Mouse (Mus musculus): Measurements from ENCODE around the gene Acadvl. TPM values are rescaled to one million over a fixed set of nuclear protein-coding genes. Genes with fewer than 3 reads are reported as not detected.

The Acadvl gene
- total and polyA plus RNA-seq, 3 experiments, result 92.5 to 123 TPM; not detected in 1

DNA sequence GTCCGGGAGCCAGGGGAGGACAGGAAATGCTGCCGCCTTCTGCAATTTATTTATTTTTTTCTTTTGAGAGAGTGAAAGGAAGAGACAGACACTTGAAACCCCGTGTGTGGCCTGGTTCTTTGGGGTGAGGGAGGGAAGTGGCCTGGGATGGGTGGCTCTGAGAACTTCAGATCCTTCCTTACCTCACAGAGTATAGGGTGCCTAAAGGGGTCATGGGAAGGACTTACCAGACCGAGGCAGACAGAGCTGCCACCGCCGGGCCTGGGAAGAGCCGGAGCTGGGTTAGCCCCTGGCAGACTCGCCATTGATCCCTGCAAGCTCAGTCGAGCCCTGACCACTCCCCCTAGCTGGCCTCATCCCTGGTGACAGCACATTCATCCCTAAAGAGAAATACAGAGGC, 30.2 kb upstream of the Acadvl start:
- Histone ChIP-seq H3K27ac (ENCODE audit: control insufficient read depth, low read depth, low read length) (no peak overlapping the region), H3K27me3 (ENCODE audit: control insufficient read depth in 1 of 2, insufficient read depth in 2 of 2, low read length in 2 of 2) (no peaks in the 10 kb centered on the region), H3K4me3 (ENCODE audit: control insufficient read depth in 1 of 2, insufficient read depth in 1 of 2, low read depth in 2 of 2, low read length in 2 of 2) (no peak overlapping the region), H3K9ac (ENCODE audit: control insufficient read depth, low read depth, low read length, poor library complexity, severe bottlenecking) (no peak overlapping the region), H3K9me3 (replicated peaks; ENCODE audit: insufficient read depth, low read length) (no peaks in the 10 kb centered on the region), H3K79me2 (ENCODE audit: control insufficient read depth, insufficient read depth, low read length, poor library complexity) (no peaks in the 10 kb centered on the region), H3K36me3 (ENCODE audit: control insufficient read depth in 1 of 2, insufficient read depth in 2 of 2, low read length in 2 of 2) (no peaks in the 10 kb centered on the region), H3K4me1 (ENCODE audit: control insufficient read depth in 1 of 2, insufficient read depth in 2 of 2, low read length in 2 of 2) (no peaks in the 10 kb centered on the region)
- no peak for TF ChIP-seq CTCF (IDR thresholded peaks at IDR 0.05 in 2 of 3, conservative IDR thresholded peaks at IDR 0.05 in 1 of 3; ENCODE audit: control insufficient read depth in 1 of 3, insufficient read depth in 1 of 3, low read depth in 2 of 3, low read length in 3 of 3, poor library complexity in 1 of 3, severe bottlenecking in 1 of 3)
- TF ChIP-seq TAL1 (IDR thresholded peaks at IDR 0.05; ENCODE audit: low read length), result no peak
- TF ChIP-seq UBTF (IDR thresholded peaks at IDR 0.05; ENCODE audit: borderline replicate concordance, insufficient read depth, low read depth, low read length), result no peak
- TF ChIP-seq ZC3H11A (IDR thresholded peaks at IDR 0.05; ENCODE audit: low read depth, low read length), result no peak
- TF ChIP-seq KAT2A (conservative IDR thresholded peaks at IDR 0.05; ENCODE audit: low read depth, low read length), result no peak
- no peak for TF ChIP-seq ZNF384 (IDR thresholded peaks at IDR 0.05; ENCODE audit: low read depth, low read length)
- TF ChIP-seq SMC3 (IDR thresholded peaks at IDR 0.05; ENCODE audit: low read depth, low read length), result no peak
- TF ChIP-seq EP300 (IDR thresholded peaks at IDR 0.05; ENCODE audit: low read depth in 1 of 2, low read length in 2 of 2), result no peak
- no peak for TF ChIP-seq SIN3A (IDR thresholded peaks at IDR 0.05; ENCODE audit: low read length)
- TF ChIP-seq GATA1 (IDR thresholded peaks at IDR 0.05; ENCODE audit: low read depth, low read length), result no peak
- no peak for DNase-seq (ENCODE audit: low read depth, low spot score)

DNA sequence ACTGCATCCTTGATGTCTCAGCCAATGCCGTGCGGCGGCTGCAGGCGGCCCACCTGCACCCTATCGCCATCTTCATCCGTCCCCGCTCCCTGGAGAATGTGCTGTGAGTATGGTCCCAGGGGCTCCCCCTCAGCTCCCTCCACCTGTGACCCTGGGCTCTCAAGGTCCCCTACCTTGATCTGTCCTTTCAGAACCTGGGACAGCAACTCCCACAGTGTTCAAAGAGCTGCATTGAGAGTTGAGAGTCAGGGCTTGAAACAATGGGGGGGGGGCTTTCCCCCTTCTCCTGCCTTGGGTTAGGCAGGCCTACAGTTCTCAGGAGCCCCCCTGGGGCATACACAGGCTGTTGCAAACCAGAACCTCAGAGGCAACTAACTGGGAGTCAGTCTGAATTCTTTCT, 28.5 kb upstream of the Acadvl start:
- no peaks in the 10 kb centered on the region for H3K27me3 ChIP-seq (ENCODE audit: control insufficient read depth in 1 of 2, insufficient read depth in 2 of 2, low read length in 2 of 2)
- no peaks in the 10 kb centered on the region for H3K79me2 ChIP-seq (ENCODE audit: control insufficient read depth, insufficient read depth, low read length, poor library complexity)
- H3K4me3 ChIP-seq (ENCODE audit: control insufficient read depth in 1 of 2, insufficient read depth in 1 of 2, low read depth in 2 of 2, low read length in 2 of 2), result no peak overlapping the region
- H3K4me1 ChIP-seq (ENCODE audit: control insufficient read depth in 1 of 2, insufficient read depth in 2 of 2, low read length in 2 of 2), result no peaks in the 10 kb centered on the region
- H3K36me3 ChIP-seq (ENCODE audit: control insufficient read depth in 1 of 2, insufficient read depth in 2 of 2, low read length in 2 of 2), result no peaks in the 10 kb centered on the region
- no peaks in the 10 kb centered on the region for H3K9me3 ChIP-seq (replicated peaks; ENCODE audit: insufficient read depth, low read length)
- DNase-seq (ENCODE audit: low read depth, low spot score), result no peak
- H3K27ac ChIP-seq (ENCODE audit: control insufficient read depth, low read depth, low read length), result no peak overlapping the region
- TF ChIP-seq RAD21 (IDR thresholded peaks at IDR 0.05; ENCODE audit: low read depth, low read length) (no peak), GATA1 (IDR thresholded peaks at IDR 0.05; ENCODE audit: low read depth, low read length) (no peak), BHLHE40 (IDR thresholded peaks at IDR 0.05; ENCODE audit: borderline replicate concordance, low read depth, low read length) (no peak), ZMIZ1 (IDR thresholded peaks at IDR 0.05; ENCODE audit: low read depth, low read length) (no peak), UBTF (IDR thresholded peaks at IDR 0.05; ENCODE audit: borderline replicate concordance, insufficient read depth, low read depth, low read length) (no peak)
- no peak overlapping the region for H3K9ac ChIP-seq (ENCODE audit: control insufficient read depth, low read depth, low read length, poor library complexity, severe bottlenecking)

DNA sequence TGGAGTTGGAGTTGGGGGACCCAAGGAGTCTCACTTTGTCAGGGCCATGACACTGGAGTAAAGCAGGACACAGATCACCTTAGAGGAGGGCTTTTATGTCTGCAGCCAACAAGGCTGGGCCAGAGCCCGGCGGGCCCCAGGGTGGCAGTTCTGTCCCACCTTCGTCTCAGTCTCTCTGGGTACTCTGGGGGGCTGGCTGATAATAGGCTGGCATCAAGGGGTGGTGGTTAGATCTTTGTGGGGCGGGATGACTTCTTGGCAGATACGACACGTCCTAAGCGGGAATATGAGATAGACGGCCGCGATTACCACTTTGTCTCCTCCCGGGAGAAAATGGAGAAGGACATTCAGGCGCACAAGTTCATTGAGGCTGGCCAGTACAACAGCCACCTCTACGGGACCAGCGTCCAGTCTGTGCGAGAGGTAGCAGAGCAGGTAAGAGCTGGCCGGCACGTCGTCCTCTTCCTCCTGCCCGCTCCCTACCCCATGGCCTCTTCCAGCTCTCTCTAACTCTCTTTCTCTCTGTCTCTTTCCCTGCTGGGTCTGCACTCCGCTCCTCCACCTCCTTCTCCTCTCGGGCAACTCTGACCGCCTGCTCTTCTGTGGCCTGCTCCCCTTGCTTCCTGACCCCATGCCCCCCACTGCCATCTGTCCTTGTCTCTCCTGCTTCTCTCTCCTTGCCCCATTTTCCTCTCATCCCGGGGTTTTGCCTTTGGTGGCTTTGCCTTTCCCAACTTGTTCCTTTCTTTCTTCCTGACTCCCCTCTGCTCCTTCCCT, 27.3 kb upstream of the Acadvl start:
- DNase-seq (ENCODE audit: low read depth, low spot score), result no peak
- Histone ChIP-seq H3K36me3 (ENCODE audit: control insufficient read depth in 1 of 2, insufficient read depth in 2 of 2, low read length in 2 of 2) (no peaks in the 10 kb centered on the region), H3K4me3 (ENCODE audit: control insufficient read depth in 1 of 2, insufficient read depth in 1 of 2, low read depth in 2 of 2, low read length in 2 of 2) (no peak overlapping the region), H3K27ac (ENCODE audit: control insufficient read depth, low read depth, low read length) (no peak overlapping the region), H3K9me3 (replicated peaks; ENCODE audit: insufficient read depth, low read length) (no peaks in the 10 kb centered on the region), H3K79me2 (ENCODE audit: control insufficient read depth, insufficient read depth, low read length, poor library complexity) (no peaks in the 10 kb centered on the region), H3K9ac (ENCODE audit: control insufficient read depth, low read depth, low read length, poor library complexity, severe bottlenecking) (no peak overlapping the region), H3K27me3 (ENCODE audit: control insufficient read depth in 1 of 2, insufficient read depth in 2 of 2, low read length in 2 of 2) (no peaks in the 10 kb centered on the region), H3K4me1 (ENCODE audit: control insufficient read depth in 1 of 2, insufficient read depth in 2 of 2, low read length in 2 of 2) (no peaks in the 10 kb centered on the region)
- TF ChIP-seq ELF1 (IDR thresholded peaks at IDR 0.05; ENCODE audit: low read depth, low read length), result no peak
- no peak for TF ChIP-seq RCOR1 (IDR thresholded peaks at IDR 0.05; ENCODE audit: low read depth, low read length)
- TF ChIP-seq CHD1 (IDR thresholded peaks at IDR 0.05; ENCODE audit: low read depth, low read length), result no peak
- TF ChIP-seq POLR2A (IDR thresholded peaks at IDR 0.05; ENCODE audit: control insufficient read depth in 1 of 2, insufficient read depth in 1 of 2, low read depth in 1 of 2, low read length in 2 of 2, poor library complexity in 1 of 2), result no peak
- no peak for TF ChIP-seq KAT2A (conservative IDR thresholded peaks at IDR 0.05; ENCODE audit: low read depth, low read length)
- TF ChIP-seq POLR2AphosphoS2 (IDR thresholded peaks at IDR 0.05; ENCODE audit: low read length), result no peak
- no peak for TF ChIP-seq EP300 (IDR thresholded peaks at IDR 0.05; ENCODE audit: low read depth in 1 of 2, low read length in 2 of 2)
- no peak for TF ChIP-seq CHD2 (IDR thresholded peaks at IDR 0.05; ENCODE audit: low read length)
- no peak for TF ChIP-seq ETS1 (IDR thresholded peaks at IDR 0.05; ENCODE audit: low read depth, low read length)
- no peak for TF ChIP-seq ZNF384 (IDR thresholded peaks at IDR 0.05; ENCODE audit: low read depth, low read length)
- TF ChIP-seq NELFE (IDR thresholded peaks at IDR 0.05; ENCODE audit: low read depth, low read length), result no peak
- TF ChIP-seq MAFK (IDR thresholded peaks at IDR 0.05; ENCODE audit: borderline replicate concordance, low read depth, low read length), result no peak
- TF ChIP-seq MYC (IDR thresholded peaks at IDR 0.05; ENCODE audit: low read depth, low read length), result no peak
